Mouse (Mus musculus): Measurements from ENCODE around the gene Gm21440.
"Not testable (repeated sequence)": the region's sequence is repeated elsewhere in the genome, so short reads cannot be mapped to it uniquely, and the experiment has no call there.

The Gm21440 gene

GRCm38 (mm10) chrY:13252091-13252490 lies at the start of gene Gm21440, which contains the start of gene Gm21454:
Gene Gm21440, plus strand, starts transcription at chrY:13252391.
Gene Gm21454, plus strand, starts transcription at chrY:13252442.
- not testable (repeated sequence) for DNase-seq (ENCODE audit: low read depth, low spot score)

DNA sequence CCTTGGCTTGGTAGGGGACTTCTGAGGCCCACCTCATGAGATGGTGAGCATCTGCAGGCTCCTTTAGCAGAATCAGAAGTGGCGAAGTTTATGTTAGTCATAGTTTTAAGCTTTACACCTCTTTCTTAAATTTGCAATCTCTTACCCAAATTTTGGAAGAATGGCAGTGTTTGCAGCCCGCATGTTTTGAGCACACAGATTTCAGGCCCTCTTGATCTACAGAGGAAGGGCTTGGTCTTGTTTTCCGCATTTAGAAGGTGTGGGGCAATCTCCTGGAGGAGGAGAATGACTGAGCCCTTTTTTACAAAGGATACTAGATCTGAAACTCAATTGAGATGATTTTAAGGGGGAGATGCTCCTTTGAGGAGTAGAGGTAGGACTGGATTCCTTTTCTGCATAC lies 28.4 kb upstream of the Gm21440 start, which contains the start of gene Gm21828:
Gm21828 (minus strand) TSS at position 101 of the 400 bp plus-strand sequence.
- DNase-seq (ENCODE audit: low read depth, low spot score), result not testable (repeated sequence)
